Mouse (Mus musculus): ENCODE results near the gene Ccnt1. TPM values are rescaled to one million over a fixed set of nuclear protein-coding genes. Genes with fewer than 3 reads are reported as not detected.

The Ccnt1 gene
- polyA plus RNA-seq, 1 experiment from 2014 or later: 58.6 TPM

- Histone ChIP-seq H3K4me1 (peaks cover 47% of the 10 kb centered on the region), H3K27ac (replicated peaks) (peak overlapping the region; percentile 87; the same call in 1 of the 2 replicates), H3K36me3 (peaks cover 13% of the 10 kb centered on the region; the same call in 1 of the 2 replicates), H3K9me3 (replicated peaks) (no peaks in the 10 kb centered on the region), H3K4me3 (replicated peaks) (peak overlapping the region; percentile 80), H3K9ac (replicated peaks) (peak overlapping the region; percentile 78), H3K27me3 (replicated peaks) (no peaks in the 10 kb centered on the region), H3K4me2 (peak overlapping the region; percentile 92)
- ATAC-seq (ENCODE audit: low FRiP score): no peak
- 15% methylated on average over 9 of the region's 10 CpGs for WGBS
Measured at GRCm38 (mm10) chr15:98608058-98608783, 37.5 kb upstream of the Ccnt1 start.

GRCm38 (mm10) chr15:98607557-98607956 is 36.8 kb upstream of the Ccnt1 start:
- no peak for ATAC-seq (ENCODE audit: low FRiP score)
- H3K27ac ChIP-seq (replicated peaks): no peak overlapping the region
- peaks cover 53% of the 10 kb centered on the region for H3K4me1 ChIP-seq
- H3K27me3 ChIP-seq (replicated peaks): no peaks in the 10 kb centered on the region
- H3K36me3 ChIP-seq: peaks cover 13% of the 10 kb centered on the region; the same call in 1 of the 2 replicates
- peak overlapping the region; percentile 80 for H3K4me3 ChIP-seq (replicated peaks)
- H3K9me3 ChIP-seq (replicated peaks): no peaks in the 10 kb centered on the region
- H3K9ac ChIP-seq (replicated peaks): peak overlapping the region; percentile 78
- H3K4me2 ChIP-seq: peak overlapping the region; percentile 92
- WGBS: 9% methylated on average over 4 of the region's 4 CpGs

- Histone ChIP-seq H3K9ac (replicated peaks) (no peak overlapping the region), H3K4me1 (peaks cover 61% of the 10 kb centered on the region), H3K27me3 (replicated peaks) (no peaks in the 10 kb centered on the region), H3K4me2 (peak overlapping the region; percentile 92; the same call in 1 of the 2 replicates), H3K9me3 (replicated peaks) (no peaks in the 10 kb centered on the region), H3K4me3 (replicated peaks) (no peak overlapping the region), H3K36me3 (peaks cover 13% of the 10 kb centered on the region; the same call in 1 of the 2 replicates), H3K27ac (replicated peaks) (no peak overlapping the region)
- ATAC-seq (ENCODE audit: low FRiP score): no peak
- 76% methylated on average over 9 of the region's 9 CpGs for WGBS
Measured at GRCm38 (mm10) chr15:98606739-98607138, 36.0 kb upstream of the Ccnt1 start.

GRCm38 (mm10) chr15:98606051-98606536 is 35.4 kb upstream of the Ccnt1 start:
- 87% methylated on average over 12 of the region's 12 CpGs for WGBS
- ATAC-seq (ENCODE audit: low FRiP score): no peak
- peaks cover 19% of the 10 kb centered on the region; the same call in 1 of the 2 replicates for H3K36me3 ChIP-seq
- H3K4me1 ChIP-seq: peaks cover 61% of the 10 kb centered on the region
- H3K9ac ChIP-seq (replicated peaks): no peak overlapping the region
- no peaks in the 10 kb centered on the region for H3K9me3 ChIP-seq (replicated peaks)
- no peaks in the 10 kb centered on the region for H3K27me3 ChIP-seq (replicated peaks)
- no peak overlapping the region for H3K27ac ChIP-seq (replicated peaks)
- H3K4me3 ChIP-seq (replicated peaks): no peak overlapping the region
- no peak overlapping the region for H3K4me2 ChIP-seq

GRCm38 (mm10) chr15:98604041-98604575 is 33.4 kb upstream of the Ccnt1 start:
- Histone ChIP-seq H3K36me3 (peaks cover 24% of the 10 kb centered on the region; the same call in 1 of the 2 replicates), H3K27ac (replicated peaks) (no peak overlapping the region), H3K4me1 (peaks cover 55% of the 10 kb centered on the region), H3K9ac (replicated peaks) (no peak overlapping the region), H3K27me3 (replicated peaks) (no peaks in the 10 kb centered on the region), H3K4me2 (no peak overlapping the region), H3K9me3 (replicated peaks) (no peaks in the 10 kb centered on the region), H3K4me3 (replicated peaks) (no peak overlapping the region)
- no peak for ATAC-seq (ENCODE audit: low FRiP score)
- WGBS: 95% methylated on average over 24 of the region's 24 CpGs

- peaks cover 47% of the 10 kb centered on the region for H3K4me1 ChIP-seq
- H3K36me3 ChIP-seq: peaks cover 33% of the 10 kb centered on the region
- H3K9ac ChIP-seq (replicated peaks): peak overlapping the region; percentile 36; the same call in 1 of the 2 replicates
- no peak overlapping the region for H3K4me3 ChIP-seq (replicated peaks)
- H3K27ac ChIP-seq (replicated peaks): no peak overlapping the region
- WGBS: 45% methylated on average over 4 of the region's 4 CpGs
- peak overlapping the region; percentile 37; the same call in 1 of the 2 replicates for H3K4me2 ChIP-seq
- H3K9me3 ChIP-seq (replicated peaks): no peaks in the 10 kb centered on the region
- ATAC-seq (ENCODE audit: low FRiP score): no peak
- H3K27me3 ChIP-seq (replicated peaks): no peaks in the 10 kb centered on the region
Measured at GRCm38 (mm10) chr15:98602921-98603458, 32.3 kb upstream of the Ccnt1 start.

GRCm38 (mm10) chr15:98602191-98602881 is 31.6 kb upstream of the Ccnt1 start:
- H3K36me3 ChIP-seq: peaks cover 39% of the 10 kb centered on the region
- H3K27me3 ChIP-seq (replicated peaks): no peaks in the 10 kb centered on the region
- 68% methylated on average over 13 of the region's 13 CpGs for WGBS
- H3K4me2 ChIP-seq: peak overlapping the region; percentile 37
- H3K4me3 ChIP-seq (replicated peaks): no peak overlapping the region
- H3K9me3 ChIP-seq (replicated peaks): no peaks in the 10 kb centered on the region
- no peak overlapping the region; the same call in 1 of the 2 replicates for H3K27ac ChIP-seq (replicated peaks)
- ATAC-seq (ENCODE audit: low FRiP score): no peak
- peaks cover 40% of the 10 kb centered on the region for H3K4me1 ChIP-seq
- peak overlapping the region; percentile 36 for H3K9ac ChIP-seq (replicated peaks)

- Histone ChIP-seq H3K27me3 (replicated peaks) (no peaks in the 10 kb centered on the region), H3K4me1 (peaks cover 35% of the 10 kb centered on the region), H3K9ac (replicated peaks) (no peak overlapping the region), H3K4me3 (replicated peaks) (no peak overlapping the region), H3K4me2 (peak overlapping the region; percentile 37), H3K27ac (replicated peaks) (no peak overlapping the region), H3K9me3 (replicated peaks) (no peaks in the 10 kb centered on the region), H3K36me3 (peaks cover 43% of the 10 kb centered on the region)
- no peak for ATAC-seq (ENCODE audit: low FRiP score)
- 81% methylated on average over 7 of the region's 7 CpGs for WGBS
Measured at GRCm38 (mm10) chr15:98601832-98602190, 31.1 kb upstream of the Ccnt1 start.

GRCm38 (mm10) chr15:98600036-98600709 is 29.4 kb upstream of the Ccnt1 start:
- WGBS: 81% methylated on average over 12 of the region's 12 CpGs
- no peak overlapping the region for H3K4me2 ChIP-seq
- H3K27me3 ChIP-seq (replicated peaks): no peaks in the 10 kb centered on the region

GRCm38 (mm10) chr15:98596609-98597008 is 25.9 kb upstream of the Ccnt1 start:
- no peak overlapping the region for H3K27ac ChIP-seq (replicated peaks)
- H3K4me2 ChIP-seq: no peak overlapping the region
- no peaks in the 10 kb centered on the region for H3K9me3 ChIP-seq (replicated peaks)
- H3K4me1 ChIP-seq: 0 out of 2 replicates have a peak, but pooled peaks cover 4% of the 10 kb centered on the region
- WGBS: 95% methylated on average over 14 of the region's 14 CpGs
- no peak overlapping the region for H3K4me3 ChIP-seq (replicated peaks)
- no peak overlapping the region for H3K9ac ChIP-seq (replicated peaks)
- no peak for ATAC-seq (ENCODE audit: low FRiP score)
- no peaks in the 10 kb centered on the region for H3K27me3 ChIP-seq (replicated peaks)
- peaks cover 80% of the 10 kb centered on the region for H3K36me3 ChIP-seq

More at GRCm38 (mm10) chr15:98600036-98600709, 29.4 kb upstream of the Ccnt1 start:
- Histone ChIP-seq H3K27ac (replicated peaks) (no peak overlapping the region), H3K4me1 (peaks cover 25% of the 10 kb centered on the region), H3K9ac (replicated peaks) (no peak overlapping the region), H3K9me3 (replicated peaks) (no peaks in the 10 kb centered on the region), H3K36me3 (peaks cover 59% of the 10 kb centered on the region), H3K4me3 (replicated peaks) (no peak overlapping the region)
- ATAC-seq (ENCODE audit: low FRiP score): no peak

GRCm38 (mm10) chr15:98595049-98595448 is 24.3 kb upstream of the Ccnt1 start:
- ATAC-seq (ENCODE audit: low FRiP score): no peak
- H3K4me2 ChIP-seq: no peak overlapping the region
- H3K4me1 ChIP-seq: 0 out of 2 replicates have a peak, but pooled peaks cover 2% of the 10 kb centered on the region
- no peak overlapping the region for H3K27ac ChIP-seq (replicated peaks)
- H3K4me3 ChIP-seq (replicated peaks): no peak overlapping the region
- H3K36me3 ChIP-seq: peaks cover 87% of the 10 kb centered on the region
- 92% methylated on average over 5 of the region's 5 CpGs for WGBS
- no peaks in the 10 kb centered on the region for H3K27me3 ChIP-seq (replicated peaks)
- no peaks in the 10 kb centered on the region for H3K9me3 ChIP-seq (replicated peaks)
- H3K9ac ChIP-seq (replicated peaks): no peak overlapping the region

All from neural tube, embryonic 15.5 days (tissue).